Mouse (Mus musculus) embryo, embryonic 11 days (tissue): ENCODE results near the gene Rab11fip4.

Experiments used
- DNase-seq: peaks from one replicate; pipeline ENCODE4 v3.0.0-alpha.2; 2015

Gene Rab11fip4

DNA sequence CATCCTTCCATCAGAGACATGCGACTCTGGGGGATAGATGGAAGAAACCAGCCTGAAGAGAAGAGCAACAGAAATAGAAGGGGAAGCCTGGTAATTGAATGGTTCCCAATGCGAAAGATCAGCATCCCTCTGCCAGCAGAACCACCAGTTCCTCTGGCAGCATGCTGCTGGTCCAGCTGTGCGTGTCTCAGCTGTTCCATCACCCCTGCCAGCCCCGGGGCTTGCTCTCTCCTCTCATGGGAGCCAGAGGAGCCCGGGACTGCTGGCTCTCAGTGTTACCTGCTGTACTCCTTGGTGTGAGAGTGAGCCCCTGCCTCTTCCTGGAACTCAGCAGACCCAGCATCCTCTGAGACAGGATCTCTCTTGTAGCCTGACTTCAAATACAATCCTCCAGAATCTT, 24.9 kb downstream of the Rab11fip4 start:
- DNase-seq = no peak

DNA sequence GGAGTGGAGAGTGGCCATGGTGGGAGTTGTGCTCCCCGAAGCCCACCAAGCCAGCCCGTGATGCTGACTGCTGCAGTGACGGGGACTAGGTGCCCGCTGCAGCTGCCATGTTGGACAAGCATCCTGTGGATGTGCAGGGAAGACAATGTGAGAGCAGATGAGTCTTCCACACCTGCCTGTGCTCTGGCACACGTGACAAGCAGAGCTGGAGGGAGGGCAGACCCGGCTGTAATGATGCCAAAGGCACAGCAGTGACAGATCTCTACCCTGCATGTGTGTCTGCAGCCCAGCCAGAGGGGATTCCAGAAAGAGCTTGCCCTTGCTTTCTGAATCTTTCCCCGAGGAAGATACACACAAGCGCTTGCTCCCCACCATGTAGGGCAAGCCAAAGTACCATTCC, 27.0 kb downstream of the Rab11fip4 start:
- no peak for DNase-seq

DNA sequence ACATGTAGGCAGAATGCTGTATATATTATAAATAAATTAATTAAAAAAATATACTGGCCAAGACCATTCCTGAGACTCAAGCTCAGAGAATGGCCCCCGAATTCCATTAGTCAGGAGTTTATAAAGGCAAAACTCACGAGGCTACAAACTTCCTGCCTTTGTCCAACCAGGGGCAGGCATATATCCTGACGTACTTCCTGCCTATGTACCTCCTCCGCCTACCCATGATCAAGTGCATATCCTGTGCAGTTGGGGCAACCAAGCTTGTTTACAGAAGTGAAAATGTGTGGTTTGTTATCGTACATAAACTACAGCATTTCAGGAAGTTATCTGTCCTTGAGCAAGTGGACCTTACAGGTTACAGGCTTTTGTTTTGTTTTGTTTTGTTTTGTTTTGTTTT, 32.0 kb downstream of the Rab11fip4 start:
- DNase-seq = no peak

DNA sequence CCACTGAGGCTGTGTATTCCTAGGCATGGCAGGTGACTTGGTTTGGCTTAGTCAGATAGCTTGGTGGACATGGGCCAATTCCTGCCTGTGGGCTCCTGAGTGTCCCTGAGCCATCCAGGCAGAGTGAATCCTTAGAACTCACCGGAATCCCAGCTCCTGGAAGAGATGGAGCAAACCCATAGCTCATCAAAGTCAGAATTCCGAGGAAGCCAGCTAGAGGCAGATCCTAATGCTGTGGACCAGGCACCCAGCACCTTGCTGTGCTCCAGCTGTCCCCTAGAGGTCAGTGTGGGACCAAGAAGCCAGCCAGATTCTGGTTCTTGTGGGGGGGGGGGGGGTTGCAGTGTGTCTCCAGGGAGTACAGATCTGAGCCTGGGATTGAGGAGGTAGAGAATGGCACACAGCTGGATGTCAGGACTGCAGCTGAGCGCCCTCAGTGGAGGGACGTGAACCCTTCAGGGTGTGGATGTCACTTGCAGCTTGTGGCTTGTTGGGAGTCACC, 33.8 kb downstream of the Rab11fip4 start:
- peak; percentile 72 for DNase-seq

DNA sequence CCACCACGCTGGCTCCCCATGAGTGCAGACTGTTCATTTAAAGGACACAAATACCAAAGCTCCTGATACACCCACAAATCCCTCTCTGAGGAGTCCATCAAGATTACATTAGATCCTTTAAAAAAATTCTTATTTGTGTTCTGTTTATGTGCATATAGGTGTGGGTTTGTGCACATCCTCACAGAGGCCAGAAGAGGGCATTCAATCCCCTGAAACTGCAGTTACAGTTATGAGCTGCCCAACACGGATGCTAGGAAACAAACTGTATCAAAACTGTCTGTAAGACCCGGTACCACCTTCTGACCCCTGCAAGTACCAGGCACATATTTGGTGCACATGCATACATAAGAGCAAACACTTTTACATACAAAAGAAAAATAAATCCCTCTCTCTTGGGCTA, 37.7 kb downstream of the Rab11fip4 start:
- DNase-seq = no peak

DNA sequence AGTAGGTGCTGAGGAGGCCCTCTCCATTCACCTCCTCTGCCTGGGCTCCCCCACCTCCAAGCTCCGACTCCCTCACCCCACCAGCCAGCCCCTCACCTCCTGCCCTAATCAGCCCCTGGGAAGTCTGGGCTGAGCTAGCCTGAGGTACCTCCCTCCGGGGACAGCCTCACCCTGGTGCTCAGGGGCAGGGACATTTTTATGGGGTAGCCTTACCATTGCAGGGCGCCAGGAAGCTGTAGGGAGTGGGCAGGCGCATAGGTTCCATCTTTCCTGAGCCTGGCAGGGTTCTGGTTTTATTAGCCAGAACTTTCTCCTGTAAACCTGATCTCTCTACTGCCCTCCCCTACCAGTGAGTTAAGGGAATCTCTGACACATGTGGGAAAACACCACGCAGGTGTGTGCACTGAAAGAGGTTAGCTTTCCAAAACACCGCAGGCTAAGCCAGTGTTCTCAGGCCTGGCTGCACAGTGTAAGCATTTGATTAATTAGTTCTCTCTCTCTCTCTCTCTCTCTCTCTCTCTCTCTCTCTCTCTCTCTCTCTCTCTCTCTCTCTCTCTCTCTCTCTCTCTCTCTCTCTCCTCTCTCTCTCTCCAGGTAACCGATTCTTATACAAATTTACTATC, 38.9 kb downstream of the Rab11fip4 start:
- no peak for DNase-seq

DNA sequence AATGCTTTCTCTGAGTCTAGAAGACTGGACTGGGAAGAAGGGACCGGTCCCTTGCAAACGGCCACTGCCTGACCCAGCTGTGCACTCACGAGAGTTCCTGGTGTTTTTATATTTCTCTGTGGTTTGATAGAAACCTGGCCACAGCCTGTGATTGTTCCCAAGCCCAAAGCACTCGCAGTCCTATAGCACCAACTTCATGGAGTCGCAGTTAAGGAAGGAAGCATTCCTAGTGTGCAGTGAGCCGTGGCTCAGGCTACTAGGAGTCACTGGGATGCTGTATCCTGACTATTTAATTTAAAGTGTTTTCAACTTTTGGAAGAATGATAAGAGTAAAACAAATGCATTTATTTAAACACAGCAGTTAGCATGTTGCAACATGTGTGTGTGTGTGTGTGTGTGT, 39.5 kb downstream of the Rab11fip4 start:
- DNase-seq = no peak

DNA sequence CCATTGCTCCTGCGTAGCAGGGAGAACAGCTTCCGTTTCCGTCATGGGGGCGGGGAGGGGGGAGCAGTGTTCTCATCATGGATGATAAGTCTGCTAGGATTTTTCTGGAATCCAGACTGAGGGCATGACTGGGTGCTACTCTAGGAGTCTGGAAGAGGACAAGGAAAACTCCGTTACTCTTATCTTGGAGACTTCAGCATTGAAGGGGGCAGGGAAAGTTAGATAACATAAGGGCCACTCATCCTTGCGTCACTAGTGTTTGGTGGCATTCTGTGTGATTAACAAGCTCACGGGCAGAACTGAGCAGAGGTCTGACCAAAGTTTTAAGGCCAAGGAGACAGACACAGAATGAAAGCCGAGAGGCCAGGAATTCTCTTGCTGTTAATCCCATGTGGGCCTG, 42.4 kb downstream of the Rab11fip4 start:
- DNase-seq = no peak

DNA sequence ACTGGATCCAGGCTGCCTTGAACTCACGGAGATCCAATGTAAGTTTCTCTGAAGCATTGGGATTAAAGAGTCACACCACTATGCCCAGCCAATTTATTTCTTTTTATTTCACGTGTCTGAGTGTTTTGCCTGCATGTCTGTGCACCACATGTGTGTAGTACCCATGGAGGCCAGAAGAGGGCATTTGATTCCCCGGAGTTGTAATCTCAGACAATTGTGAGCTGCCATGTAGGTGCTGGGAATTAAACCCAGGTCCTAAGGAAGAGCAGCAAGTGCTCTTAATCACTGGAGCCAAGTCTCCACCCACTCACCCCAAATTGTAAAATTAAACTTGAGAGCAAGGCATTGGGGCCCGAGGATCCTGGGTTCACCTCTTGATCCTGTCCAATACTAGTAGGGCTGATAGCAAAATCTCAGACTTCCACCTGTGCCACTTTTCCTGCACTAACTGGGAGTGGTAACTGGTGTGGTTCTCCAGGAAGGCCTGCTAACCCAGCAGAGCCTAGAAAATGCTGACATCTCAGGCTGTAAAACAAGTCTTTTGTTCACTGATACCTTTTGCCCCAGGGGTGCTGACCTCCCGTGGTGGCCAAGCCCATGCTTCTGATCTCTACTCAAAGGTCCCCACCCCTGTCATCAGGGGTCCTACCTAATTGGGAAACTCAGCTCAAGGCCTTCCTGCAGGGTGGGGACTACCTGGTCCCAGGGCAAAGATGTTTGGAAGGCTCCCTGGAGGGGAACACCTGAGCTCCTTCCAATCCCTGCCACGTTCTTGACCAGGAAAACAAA, 44.8 kb downstream of the Rab11fip4 start:
- no peak for DNase-seq

DNA sequence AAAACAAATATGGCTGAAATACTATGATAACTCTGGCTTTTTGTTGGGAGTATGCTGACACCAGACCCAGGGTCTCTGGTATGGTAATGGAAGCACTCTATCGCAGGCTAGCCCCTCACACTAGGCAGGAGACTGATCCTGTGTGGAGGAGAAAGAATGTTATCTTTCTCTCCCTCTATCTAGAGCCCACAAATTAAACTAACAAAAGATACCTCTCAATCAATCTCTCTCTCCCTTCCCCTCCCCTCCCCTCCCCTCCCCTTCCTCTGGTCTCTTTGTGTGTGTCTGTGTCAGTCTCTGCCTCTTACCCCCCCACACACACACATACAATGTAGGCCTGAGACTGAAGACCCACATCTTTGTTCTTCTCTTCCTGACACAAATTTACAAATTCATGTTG, 45.5 kb downstream of the Rab11fip4 start:
- DNase-seq = no peak

DNA sequence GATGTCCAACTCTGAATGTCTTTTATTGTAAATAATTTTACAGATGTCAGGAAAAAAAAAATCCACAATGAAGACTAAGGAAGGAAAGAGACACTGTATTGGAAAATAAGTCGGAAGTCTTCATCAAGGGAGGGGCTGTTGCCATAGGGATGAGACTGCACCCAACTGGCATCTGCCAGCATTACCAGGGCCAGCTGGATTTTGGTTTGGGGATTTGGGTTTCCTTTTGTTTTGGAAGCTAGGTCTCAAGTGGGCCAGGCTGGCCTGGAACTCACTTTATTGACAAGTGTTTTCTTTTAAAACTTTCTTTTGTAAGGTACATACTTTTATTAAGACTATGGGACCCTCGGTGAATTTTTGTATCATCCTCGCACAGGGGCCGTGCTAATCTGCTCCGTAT, 47.7 kb downstream of the Rab11fip4 start:
- DNase-seq = no peak

DNA sequence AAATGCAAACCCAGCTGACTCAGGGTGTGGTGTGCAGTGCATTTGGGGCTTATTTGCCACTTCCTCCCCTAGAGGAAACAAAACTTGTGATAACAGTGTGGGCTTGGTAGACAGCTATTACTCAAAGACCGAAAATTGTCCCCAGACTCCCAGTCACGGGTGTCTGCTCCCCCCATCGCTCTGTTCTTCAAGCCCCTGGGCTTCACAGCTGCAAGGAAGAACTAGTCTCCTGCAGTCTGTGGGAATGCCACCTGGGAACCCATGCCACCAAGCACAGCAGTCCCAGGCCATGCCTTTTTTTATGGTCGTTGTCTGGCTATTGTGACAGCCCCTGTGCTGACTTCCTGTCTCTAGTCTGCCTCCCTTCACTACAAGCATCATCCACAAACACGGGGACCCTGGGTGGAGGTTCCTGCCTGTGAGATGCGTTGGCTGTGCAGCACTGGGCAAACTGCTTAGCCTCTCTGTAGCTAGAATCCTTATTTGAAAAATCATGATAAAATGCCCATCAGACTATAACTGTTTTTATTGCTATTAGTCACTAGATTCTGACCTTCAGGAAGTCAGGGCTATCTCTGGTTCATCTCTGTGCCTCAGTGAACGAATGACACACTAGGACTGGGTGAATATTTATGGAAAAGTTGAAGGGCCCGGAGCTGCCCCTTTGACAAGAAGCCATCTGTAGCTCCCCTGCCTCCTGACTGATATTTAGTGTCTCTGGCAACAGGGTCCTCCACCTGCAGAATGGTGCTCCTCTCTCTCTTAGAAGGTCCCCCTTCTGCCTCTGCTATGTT, 50.1 kb downstream of the Rab11fip4 start:
- DNase-seq = no peak

DNA sequence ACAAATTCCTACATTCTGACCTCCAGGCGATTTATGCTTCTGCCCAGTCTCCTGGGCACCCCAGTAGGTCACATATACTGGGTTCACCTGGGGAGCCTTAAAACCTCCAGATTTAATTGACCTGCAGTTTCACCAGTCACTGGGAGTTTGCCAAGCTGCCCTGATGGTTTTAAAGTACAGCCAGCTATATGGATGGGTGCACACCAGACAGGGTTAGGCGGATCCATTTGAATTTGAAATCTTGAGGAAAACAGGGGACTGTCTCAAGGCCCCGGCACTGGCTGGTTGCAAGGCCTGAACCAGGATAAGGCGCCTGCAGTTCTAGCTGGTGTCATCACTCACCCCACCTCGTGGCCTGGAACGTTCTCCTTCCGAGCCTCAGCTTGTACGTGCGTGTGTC, 52.7 kb downstream of the Rab11fip4 start:
- DNase-seq = no peak

DNA sequence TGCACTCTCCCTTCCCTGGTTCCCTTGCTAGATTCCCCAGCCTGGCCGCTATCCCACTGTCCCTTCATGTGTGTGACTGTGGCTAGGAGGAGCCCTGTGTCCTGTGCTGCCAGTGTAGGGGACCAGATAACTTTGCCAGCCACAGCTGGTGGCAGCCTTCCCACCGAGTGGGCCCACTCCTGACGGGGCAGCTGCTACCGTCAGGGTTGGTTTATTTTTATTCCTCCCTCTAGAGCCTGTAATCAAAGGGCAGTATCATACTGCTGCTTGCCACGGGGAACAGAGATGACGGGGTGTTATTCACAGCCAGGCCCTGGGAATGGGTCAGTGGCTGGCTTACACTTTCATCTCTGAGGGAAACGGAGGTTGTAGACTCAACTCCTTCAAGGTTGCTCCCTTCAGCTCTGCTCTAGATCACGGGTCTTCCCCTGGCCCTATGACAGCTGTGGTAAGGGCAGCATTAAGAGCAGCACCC, 53.7 kb downstream of the Rab11fip4 start:
- DNase-seq = no peak

DNA sequence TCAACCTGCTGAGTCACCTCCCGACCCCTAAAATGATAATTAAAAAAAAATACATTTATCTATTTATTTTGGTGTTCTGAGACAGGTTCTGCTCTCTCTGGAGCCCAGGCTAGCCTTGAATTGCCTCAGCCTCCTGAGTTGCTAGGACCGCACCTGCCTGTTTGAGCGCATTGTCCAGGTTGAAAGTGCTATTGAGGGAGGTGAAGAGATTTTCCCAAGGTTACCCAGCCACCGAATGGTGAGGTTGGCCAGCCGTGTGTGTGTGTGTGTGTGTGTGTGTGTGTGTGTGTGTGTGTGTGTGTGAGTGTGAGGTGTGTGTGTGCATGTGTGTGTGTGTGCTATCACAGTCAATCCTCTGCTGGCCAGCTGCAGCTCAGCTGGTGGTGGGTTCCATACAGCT, 55.0 kb downstream of the Rab11fip4 start:
- DNase-seq = no peak

DNA sequence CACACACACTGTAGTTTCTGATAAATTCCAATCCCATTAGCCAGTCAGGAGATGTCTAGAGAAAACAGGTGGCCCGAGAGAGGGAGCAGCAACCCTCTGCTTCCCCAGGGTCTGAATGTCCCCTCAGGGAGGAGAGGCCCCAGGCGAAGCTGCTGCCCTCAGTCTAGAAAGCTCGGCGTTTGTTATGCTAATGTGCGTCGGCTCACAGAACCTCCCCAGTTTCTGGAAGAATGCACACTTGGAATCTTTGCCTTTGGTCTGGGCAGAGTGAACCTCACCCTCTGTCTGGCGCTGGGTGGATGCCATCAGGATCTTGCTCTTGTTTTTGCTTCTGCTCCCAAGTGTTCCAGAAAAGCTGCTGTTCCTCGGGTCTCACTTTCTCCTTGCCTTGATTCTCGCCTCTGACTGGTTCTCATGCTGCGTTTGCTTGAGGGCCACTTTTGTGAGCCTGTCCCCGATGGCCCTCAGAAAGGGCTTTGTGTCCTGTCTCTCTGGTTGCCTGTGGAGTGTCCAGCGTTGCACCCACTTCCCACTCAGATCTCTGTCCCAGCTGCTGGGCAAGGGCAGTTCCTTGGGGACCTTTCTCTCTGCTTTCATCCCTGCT, 55.6 kb downstream of the Rab11fip4 start:
- DNase-seq = peak; percentile 70

DNA sequence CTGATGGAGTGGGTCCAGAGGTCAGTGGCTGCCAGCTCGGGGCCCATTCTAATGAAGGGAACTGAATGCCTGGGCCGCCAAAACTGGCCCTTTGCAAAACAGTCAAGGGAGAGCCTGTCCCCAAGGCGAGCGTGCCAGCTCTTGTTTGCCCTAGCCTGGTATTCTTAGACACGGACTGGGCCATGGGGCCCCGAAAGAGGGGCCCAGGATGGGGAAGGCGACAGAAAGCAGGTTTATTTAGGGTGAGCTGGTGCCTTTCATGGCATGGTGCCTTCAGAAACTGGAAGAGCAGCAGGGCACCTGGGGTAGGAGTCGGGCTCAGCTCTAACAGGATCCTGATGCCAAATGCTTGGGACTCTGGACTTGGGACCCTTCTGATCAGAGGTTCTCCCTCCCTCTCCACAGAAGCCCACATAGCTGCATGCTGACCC, 56.1 kb downstream of the Rab11fip4 start:
- no peak for DNase-seq

DNA sequence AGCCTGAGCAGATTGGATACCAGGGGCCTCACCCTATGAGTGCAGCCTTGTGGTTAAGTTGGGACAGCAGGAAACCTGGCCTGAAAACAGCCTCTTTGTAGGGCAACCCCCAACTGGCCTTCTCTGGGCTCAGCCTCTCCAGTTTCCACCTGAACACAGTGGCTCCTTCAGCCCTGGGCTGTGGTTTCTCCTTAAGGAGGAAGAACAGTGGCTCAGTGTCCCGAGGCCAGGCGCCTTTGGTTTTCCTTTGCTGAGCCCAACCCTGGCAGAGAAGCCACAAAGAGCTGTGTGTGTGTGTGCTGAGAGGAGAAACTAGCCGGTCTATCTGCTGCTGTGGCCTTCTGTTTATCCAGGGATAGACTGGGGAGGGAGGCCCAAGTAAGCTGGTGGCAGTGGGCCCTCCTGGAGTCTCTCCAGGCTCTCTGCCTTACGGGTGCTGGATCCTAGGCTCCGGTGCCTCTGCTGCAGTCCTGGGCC, 59.4 kb downstream of the Rab11fip4 start:
- DNase-seq = no peak

DNA sequence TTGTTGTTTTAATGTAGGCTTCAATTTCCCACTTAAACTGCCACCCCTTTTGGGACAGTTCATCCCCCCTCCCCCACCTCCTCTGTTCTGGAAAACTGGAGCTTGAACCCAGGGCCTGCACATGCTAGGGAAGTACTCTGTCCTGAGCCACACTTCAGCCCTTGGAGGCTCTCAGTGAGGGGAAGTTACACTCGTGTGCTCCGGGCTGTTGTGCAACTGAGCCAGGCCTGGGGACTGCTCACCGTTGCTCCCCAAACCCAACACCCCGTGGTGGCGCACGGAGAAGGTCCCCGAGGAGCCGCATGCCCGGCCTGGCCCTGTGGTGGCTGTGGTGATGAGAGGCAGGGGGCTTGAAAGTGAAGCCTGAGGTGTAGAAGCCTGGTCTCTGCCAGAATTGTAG, 61.2 kb downstream of the Rab11fip4 start:
- no peak for DNase-seq

DNA sequence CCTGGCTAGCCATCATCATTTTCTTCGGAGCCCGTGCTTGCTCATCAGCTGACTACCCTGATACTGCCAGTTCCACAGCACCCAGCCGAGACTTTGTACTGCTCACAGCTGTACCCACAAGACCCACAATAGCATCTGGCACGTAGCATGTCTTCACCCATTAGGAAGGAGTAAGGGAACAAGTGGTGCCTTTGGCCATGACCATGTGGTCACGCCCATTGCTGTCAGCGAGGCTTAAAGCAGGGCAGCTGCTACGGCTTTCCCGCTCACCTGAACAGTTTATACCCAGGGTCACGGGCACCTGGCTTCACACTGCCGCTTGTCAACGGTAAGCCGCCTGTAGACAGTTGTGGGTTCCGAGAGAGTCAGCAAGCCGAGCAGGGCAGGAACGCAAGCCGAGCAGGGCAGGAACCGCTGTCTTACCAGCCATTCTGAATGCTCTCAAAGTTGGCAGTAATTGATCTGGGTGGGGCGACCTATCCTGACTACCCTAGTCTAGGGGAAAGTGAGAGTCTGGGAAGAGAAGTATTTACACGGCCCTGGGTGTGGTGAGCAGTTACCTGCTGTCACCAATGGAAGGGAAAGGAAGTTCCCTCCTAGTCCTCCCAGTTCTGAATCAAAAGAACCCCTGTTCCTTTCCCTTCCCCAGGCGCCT, 62.0 kb downstream of the Rab11fip4 start:
- no peak for DNase-seq

DNA sequence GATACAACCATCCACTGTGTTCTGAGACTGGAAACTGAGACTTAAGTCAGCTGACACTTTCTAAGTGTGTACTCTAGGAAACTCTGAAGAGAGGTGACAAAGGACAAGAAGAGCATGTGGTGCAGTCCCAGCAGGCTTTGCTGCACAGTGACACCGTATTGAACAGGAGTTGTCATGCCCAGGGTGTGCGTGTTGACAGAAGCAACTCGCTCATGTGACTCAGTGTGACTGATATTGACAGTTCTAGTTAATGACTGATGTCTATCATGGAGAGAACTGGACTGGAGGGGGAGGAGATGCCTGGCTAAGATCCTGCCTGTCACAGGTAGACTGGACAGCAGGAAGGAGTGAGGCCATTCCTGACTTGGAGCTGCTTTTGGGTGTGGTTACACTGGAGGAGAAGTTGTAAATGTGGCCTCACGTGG, 63.4 kb downstream of the Rab11fip4 start:
- DNase-seq = no peak

DNA sequence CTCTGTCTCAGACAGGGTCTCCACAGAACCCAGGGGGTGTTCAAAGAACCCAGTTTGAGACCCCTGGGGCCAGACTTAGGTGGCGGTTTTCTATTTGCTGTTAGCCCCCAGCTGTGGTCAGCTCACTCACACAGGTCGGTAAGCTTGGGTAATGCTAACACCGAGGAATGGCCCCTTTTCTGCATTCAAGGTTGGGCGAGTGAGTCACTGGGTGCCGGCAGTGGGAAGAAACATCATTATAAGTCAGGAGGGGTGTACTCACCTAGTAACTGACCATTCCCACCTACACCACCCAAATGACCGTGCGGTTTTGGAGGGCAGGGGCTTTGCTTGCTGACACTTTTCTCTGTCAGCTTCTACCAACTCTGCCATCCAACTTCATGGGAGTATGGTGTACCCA, 64.6 kb downstream of the Rab11fip4 start:
- DNase-seq = no peak
